Mouse (Mus musculus) cerebellum, adult 9-11 months (tissue): Measurements from ENCODE around the gene Pkp3.
"Not testable (repeated sequence)": the region's sequence is repeated elsewhere in the genome, so short reads cannot be mapped to it uniquely, and the experiment has no call there.

Experiments
- DNase-seq: peaks from one replicate; pipeline ENCODE4 v3.0.0; 2022

The Pkp3 gene

GRCm38 (mm10) chr7:141077841-141078240, at the start of gene Pkp3:
Gene Pkp3 (plus strand): TSS chr7:141078218.
- DNase-seq: no peak

- DNase-seq: no peak
Measured at GRCm38 (mm10) chr7:141028831-141029230, 49.2 kb upstream of the Pkp3 start, which contains the start of gene Gm17387. Gene Gm17387 (plus strand): TSS chr7:141029131.

- no peak for DNase-seq
Measured at GRCm38 (mm10) chr7:141030390-141030789, 47.6 kb upstream of the Pkp3 start.

- DNase-seq: no peak
Measured at GRCm38 (mm10) chr7:141032458-141033167, 45.4 kb upstream of the Pkp3 start.

- not testable (repeated sequence) for DNase-seq
Measured at GRCm38 (mm10) chr7:141036624-141037023, 41.4 kb upstream of the Pkp3 start.

GRCm38 (mm10) chr7:141038090-141039032, 39.7 kb upstream of the Pkp3 start:
- DNase-seq: no peak

- no peak for DNase-seq
Measured at GRCm38 (mm10) chr7:141039386-141040107, 38.5 kb upstream of the Pkp3 start.

GRCm38 (mm10) chr7:141040867-141041606, 37.0 kb upstream of the Pkp3 start:
- DNase-seq: no peak

- peak; percentile 61 for DNase-seq
Measured at GRCm38 (mm10) chr7:141041661-141042060, 36.4 kb upstream of the Pkp3 start.

GRCm38 (mm10) chr7:141042539-141042938, 35.5 kb upstream of the Pkp3 start:
- DNase-seq: no peak

- DNase-seq: peak; percentile 25
Measured at GRCm38 (mm10) chr7:141046931-141047580, 31.0 kb upstream of the Pkp3 start.

- DNase-seq: peak; percentile 77
Measured at GRCm38 (mm10) chr7:141047581-141048225, 30.3 kb upstream of the Pkp3 start.

- peak; percentile 85 for DNase-seq
Measured at GRCm38 (mm10) chr7:141048226-141049218, 29.5 kb upstream of the Pkp3 start.

- no peak for DNase-seq
Measured at GRCm38 (mm10) chr7:141049326-141049725, 28.7 kb upstream of the Pkp3 start.

- no peak for DNase-seq
Measured at GRCm38 (mm10) chr7:141051060-141051685, 26.8 kb upstream of the Pkp3 start.

GRCm38 (mm10) chr7:141052016-141052415, 26.0 kb upstream of the Pkp3 start:
- no peak for DNase-seq

- DNase-seq: no peak
Measured at GRCm38 (mm10) chr7:141052421-141052820, 25.6 kb upstream of the Pkp3 start.

- DNase-seq: no peak
Measured at GRCm38 (mm10) chr7:141055785-141056184, 22.2 kb upstream of the Pkp3 start.

GRCm38 (mm10) chr7:141056976-141057375, 21.0 kb upstream of the Pkp3 start:
- DNase-seq: no peak
